Mouse (Mus musculus): Measurements from ENCODE around the gene Vmn1r188.
"Not testable (repeated sequence)": the region's sequence is repeated elsewhere in the genome, so short reads cannot be mapped to it uniquely, and the experiment has no call there.

The Vmn1r188 gene

DNA sequence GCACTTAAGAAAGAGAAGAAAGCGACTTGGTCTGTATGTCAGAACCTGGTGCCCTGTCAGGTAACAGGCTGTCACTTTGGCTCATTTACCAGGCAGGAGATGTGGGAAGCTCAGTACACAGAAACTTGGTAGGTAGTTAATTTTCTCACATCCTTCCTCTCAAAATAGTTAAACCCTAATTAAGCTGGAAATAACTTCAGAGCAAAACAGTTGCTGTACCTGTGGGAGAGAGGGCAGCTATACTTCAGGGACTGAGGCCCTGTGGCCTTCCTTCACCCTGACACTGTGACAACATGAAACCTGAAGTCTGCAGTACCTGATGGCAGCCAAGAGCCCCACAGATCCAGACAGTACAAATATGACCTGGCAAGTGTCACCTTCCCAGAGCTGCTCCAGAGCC lies at the start of gene Vmn1r188:
Gene Vmn1r188 (plus strand): TSS at position 301 of the 400 bp plus-strand sequence.
- not testable (repeated sequence) for DNase-seq (ENCODE audit: low spot score)

DNA sequence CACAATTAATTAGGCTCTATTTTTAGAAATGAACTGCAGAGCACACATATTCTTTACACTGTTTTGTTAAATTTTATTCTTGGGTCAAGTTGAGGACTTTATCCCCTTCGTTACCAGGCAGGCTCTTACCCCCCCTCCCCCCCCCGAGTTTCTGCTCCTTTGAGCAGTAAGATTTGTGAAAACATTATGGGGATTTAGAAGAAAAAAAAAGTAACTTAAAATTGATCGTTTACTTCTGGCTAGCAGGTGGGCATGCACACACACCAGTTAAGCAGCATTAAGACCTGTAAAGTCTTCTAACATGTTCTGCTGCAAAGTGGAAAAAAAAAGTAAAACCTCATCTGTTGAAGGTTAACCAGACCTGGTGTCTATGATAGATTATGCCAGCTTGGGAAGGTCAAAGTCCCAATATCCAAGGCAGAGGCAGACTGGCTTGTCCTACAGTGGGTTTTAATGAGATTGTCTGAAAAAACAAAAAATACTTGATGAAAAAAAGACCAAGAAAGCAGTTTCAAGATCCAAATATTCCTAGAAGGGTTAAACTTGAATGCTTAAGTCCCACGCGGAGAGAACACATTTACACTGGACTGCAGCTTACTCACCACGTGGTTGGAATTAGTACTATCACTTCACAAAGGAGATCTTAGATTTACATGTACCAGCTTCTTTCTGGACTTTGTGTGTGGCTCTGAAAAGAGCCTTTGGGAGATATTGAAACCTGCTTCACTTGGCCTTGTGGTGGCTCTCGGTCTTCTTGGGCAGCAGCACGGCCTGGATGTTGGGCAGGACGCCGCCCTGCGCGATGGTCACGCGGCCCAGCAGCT lies 49.6 kb upstream of the Vmn1r188 start:
- DNase-seq (ENCODE audit: low spot score) = no peak

DNA sequence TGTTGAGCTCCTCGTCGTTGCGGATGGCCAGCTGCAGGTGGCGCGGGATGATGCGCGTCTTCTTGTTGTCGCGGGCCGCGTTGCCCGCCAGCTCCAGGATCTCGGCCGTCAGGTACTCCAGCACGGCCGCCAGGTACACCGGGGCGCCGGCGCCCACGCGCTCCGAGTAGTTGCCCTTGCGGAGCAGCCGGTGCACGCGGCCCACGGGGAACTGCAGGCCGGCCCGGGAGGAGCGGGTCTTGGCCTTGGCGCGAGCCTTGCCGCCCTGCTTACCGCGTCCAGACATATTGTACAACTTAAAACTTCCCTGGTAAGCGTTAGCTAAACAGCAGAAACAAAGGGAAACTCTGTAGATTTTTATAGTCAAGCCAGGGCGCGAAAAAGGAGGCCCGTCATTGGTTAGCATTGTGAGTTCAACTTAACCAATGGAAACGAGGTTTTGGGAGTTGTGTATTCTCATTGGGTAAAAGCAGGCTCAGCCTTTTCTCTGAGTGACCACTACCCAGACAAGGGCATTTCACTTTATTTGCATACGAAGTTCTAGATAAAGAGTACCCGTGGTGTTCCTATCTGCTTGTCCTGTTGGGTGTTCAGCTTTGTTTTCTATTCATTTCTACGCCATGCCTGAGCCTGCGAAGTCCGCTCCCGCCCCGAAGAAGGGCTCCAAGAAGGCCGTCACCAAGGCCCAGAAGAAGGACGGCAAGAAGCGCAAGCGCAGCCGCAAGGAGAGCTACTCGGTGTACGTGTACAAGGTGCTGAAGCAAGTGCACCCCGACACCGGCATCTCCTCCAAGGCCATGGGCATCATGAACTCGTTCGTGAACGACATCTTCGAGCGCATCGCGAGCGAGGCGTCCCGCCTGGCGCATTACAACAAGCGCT lies 48.7 kb upstream of the Vmn1r188 start, which contains the start of the genes Hist1h2ah and Hist1h2bk:
Gene Hist1h2ah (minus strand): TSS at position 302 of the 882 bp plus-strand sequence.
Gene Hist1h2bk (plus strand): TSS at position 604 of the 882 bp plus-strand sequence.
- DNase-seq (ENCODE audit: low spot score) = peak; percentile 94

DNA sequence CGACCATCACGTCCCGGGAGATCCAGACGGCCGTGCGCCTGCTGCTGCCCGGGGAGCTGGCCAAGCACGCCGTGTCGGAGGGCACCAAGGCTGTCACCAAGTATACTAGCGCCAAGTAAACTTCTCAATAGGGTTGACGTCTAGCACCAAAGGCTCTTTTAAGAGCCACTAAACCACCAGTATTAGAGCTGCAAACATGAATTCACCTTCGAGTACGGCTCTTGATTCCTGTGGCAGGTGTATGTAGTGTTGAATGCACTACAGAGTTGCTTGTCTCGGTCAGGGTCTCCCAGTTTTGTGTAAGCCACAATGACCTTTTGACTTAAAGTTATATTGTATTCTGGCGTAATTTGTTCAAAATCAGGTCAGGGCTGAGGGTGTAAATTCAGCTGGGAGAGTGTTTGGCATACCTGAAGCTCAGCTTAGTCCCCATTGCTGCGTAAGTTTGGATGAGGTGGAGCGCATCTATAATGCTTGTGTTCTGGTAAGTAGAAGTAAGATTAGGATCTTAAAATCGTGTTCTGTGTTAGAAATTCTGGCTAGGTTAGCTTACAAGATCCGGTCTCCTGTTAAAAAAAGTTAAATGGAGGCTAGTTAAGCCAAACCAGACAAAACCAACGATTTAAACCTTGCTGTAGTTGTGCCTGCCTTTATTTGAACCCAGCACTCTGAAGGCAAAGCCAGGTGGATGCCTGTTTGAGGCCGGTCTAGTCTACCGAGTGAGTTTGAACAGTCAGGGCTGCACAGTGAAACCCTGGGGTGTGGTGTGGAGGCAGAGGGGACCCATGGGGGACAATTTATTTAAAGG lies 47.9 kb upstream of the Vmn1r188 start:
- DNase-seq (ENCODE audit: low spot score) = no peak

DNA sequence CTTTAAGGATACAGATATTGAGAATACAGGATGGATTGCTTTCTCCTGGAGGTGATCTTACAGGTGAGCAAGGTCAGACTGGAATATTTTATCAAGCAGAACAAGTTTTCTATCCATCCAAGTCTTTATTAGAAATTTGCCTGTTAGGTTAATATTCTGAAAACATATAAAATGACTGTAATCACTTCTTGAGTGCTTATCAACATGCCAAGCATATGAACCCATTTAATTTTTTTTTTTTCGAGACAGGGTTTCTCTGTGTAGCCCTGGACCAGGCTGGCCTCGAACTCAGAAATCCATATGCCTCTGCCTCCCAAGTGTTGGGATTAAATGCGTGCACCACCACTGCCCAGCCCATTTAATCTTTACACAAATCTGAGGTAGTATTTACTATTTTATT lies 47.3 kb upstream of the Vmn1r188 start:
- DNase-seq (ENCODE audit: low spot score) = no peak

DNA sequence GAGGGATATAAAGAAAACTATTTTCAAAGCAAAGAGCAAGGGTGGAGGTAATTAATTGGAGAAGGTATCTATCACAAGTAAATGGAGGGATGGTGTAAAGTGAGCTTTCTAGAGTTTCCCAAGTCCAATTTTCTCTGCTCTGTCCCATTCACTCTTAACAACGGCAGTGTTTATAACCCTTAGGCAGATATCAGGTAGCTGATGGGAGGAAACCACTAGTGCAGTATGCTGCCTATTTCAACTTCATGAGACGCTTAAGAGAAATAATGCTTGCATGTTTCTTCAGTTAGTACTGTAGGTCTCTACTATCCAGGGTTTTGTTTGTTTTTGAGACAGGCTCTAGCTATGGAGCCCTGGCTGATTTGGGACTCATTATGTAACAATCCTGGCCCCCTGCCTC lies 46.8 kb upstream of the Vmn1r188 start:
- no peak for DNase-seq (ENCODE audit: low spot score)

DNA sequence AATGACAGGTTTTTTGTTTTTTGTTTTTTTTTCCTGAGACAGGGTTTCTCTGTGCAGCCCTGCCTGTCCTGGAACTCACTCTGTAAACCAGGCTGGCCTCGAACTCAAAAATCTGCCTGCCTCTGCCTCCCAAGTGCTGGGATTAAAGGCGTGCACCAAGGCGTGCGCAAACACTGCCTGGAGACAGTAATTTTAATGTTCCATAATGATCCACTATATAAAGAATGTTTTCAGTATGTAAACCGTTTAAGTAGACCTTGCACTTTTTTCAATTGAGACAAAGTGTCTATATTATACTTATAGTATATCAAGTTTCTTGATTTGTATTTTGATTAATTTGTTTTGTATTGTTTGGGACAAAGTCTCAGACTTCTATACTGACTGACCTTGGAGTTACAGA lies 44.9 kb upstream of the Vmn1r188 start:
- no peak for DNase-seq (ENCODE audit: low spot score)

DNA sequence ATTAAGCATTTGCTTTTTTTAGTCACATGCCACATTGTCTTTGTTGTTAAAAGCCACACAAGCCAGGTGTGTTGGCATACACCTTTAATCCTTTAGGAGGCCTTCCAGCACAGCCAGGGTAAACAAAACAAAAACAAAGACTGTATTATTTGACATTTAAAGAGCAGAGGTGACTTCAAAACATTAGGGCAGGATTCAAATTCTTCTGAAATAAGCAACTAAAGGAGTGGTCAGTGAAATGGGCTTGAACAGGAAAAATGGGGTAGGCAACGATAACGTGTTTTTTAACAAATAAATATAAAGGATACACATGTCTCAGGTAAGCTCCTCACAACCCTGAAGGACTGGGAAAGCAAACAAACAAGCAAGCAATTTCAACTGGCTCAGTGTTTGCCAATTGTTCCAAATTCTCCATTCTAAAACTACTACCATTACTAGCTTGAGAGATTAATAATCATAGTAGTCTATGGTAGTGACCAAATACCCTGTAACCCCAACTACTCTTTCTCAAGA lies 44.2 kb upstream of the Vmn1r188 start:
- no peak for DNase-seq (ENCODE audit: low spot score)

DNA sequence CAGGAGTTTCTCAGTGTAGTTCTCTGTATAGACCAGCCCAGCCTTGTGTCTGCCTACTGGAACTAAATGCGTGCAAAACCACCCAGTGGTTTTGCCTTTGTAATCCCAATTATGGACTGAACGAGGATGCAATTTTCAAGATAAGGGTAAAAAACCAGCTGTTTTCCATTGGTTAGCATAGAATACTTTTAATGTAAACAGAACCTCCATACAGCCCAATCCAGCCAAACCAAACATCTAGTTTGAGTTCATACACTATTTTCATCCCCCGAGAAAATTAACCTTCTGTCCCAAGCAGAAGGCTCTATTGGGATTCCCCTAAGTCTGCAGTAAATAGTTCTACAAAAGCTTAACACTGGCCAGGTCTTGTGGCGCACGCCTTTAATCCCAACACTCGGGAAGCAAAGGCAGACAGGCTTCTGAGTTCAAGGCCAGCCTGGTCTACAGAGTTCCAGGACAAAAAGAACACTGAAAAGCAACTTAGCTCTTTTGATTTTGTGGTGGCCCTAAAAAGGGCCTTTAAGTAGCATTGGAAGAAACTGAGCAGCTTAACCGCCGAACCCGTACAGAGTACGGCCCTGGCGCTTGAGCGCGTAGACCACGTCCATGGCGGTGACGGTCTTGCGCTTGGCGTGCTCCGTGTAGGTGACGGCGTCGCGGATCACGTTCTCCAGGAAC lies 43.6 kb upstream of the Vmn1r188 start:
- no peak for DNase-seq (ENCODE audit: low spot score)

DNA sequence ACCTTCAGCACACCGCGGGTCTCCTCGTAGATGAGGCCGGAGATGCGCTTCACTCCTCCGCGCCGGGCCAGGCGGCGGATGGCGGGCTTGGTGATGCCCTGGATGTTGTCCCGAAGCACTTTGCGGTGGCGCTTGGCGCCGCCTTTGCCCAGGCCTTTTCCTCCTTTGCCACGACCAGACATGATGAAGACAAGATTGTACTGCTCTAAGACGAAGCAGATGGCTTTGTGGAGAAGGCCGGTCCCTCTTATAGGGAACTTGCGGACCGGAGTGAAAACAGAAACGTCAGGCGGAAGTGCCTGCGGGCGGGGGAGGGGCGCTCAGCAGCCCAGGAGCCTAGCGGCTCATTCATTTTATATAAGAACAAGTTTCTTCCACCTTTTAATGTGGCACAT lies 43.1 kb upstream of the Vmn1r188 start, which contains the start of gene Hist1h4i:
Gene Hist1h4i (minus strand): TSS at position 221 of the 395 bp plus-strand sequence.
- DNase-seq (ENCODE audit: low spot score) = peak; percentile 95

DNA sequence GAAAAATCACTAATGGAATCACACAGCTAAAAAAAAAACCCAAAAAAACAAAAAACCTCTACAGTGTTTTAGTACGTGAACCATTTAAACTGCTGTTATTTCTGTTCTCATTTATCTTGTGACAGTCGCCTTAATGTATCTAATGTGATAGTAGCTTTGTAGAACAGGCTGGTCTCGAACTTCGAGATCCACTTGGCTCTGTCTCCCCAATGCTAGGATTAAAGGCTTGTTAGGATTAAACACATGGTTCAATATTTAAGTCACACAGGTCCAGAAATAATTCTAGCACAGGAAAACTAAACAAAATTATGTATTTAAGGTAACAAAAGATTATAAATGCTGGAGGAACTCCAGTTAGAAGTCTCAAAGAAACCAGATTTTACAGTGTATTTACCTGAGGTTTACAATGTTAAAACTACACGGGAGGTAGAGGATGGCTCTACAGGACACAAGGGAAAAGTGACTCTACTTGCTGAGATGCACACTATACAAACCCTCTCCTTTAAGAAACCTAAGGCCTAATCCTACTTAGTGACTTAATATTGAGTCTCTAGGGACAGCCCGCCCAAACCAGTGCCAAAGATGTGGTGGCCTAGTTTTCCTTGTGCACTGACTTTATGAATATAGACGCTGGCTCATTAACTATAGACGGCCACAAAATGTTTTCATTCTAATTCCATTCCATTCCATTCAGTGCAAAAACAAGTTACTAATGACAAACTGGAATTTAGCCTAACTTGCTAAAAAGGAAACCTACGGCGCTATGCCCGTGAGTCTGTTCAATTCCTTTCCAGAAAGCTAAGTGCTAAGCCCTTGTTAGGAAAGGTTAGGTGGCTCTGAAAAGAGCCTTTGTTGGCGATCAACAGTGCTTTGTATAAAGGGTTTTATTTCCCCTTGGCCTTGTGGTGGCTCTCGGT lies 42.3 kb upstream of the Vmn1r188 start:
- no peak for DNase-seq (ENCODE audit: low spot score)

DNA sequence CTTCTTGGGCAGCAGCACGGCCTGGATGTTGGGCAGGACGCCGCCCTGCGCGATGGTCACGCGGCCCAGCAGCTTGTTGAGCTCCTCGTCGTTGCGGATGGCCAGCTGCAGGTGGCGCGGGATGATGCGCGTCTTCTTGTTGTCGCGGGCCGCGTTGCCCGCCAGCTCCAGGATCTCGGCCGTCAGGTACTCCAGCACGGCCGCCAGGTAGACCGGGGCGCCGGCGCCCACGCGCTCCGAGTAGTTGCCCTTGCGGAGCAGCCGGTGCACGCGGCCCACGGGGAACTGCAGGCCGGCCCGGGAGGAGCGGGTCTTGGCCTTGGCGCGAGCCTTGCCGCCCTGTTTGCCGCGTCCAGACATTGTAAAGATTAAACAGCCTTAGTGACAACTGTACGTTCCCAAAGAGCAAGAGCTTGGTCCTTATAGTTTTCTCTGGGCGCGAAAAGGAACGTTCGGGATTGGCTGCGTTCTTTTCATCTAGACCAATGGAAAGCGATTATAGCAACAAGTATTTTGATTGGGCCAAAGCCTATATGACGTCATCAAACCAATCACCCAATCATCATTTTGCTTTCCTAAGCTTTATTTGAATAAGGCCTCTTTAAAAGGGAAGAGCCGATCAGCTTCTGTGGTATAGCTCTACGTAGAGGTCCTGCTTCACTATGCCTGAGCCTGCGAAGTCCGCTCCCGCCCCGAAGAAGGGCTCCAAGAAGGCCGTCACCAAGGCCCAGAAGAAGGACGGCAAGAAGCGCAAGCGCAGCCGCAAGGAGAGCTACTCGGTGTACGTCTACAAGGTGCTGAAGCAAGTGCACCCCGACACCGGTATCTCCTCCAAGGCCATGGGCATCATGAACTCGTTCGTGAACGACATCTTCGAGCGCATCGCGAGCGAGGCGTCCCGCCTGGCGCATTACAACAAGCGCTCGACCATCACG lies 41.4 kb upstream of the Vmn1r188 start, which contains the start of the genes Hist1h2ag and Hist1h2bj:
Gene Hist1h2ag (minus strand): TSS at position 377 of the 935 bp plus-strand sequence.
Gene Hist1h2bj (plus strand): TSS at position 647 of the 935 bp plus-strand sequence.
- DNase-seq (ENCODE audit: low spot score) = peak; percentile 97

DNA sequence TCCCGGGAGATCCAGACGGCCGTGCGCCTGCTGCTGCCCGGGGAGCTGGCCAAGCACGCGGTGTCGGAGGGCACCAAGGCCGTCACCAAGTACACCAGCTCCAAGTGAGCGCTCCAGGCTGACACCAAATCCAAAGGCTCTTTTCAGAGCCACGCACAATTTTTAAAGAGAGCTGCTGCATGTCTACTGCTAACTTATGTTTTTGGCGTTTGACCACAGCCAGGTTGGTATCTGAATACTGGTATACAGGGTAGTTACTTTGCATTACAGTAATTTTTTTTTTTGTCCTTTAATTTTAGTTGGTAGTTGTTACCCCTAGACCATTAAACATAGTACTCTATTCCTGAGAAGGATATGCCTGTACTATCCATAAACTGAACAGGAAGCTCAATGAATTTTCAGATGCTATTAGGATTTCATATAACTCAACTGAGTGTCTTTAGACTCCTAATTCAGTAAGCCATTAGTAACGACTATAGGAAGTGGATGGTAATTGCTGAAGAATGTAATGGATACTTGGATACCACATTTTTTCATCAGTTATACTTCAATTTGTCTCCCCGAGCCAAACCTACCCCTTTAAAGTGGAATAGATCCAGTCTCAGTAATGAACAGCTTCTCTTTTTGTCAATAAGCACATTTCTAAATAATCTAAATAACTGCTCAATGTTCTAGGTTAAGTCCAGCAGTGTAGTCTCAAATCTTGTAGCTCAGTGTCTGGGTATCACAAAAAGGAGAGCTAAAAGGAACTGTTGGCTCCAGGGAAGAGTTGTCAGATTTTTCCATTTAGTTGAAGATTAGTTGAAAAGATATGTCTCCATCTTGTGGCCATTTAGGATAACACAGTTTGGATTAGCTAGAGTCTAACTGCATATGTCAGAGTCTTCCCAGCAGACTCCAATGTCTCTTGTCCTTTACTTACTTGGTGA lies 40.5 kb upstream of the Vmn1r188 start:
- peak; percentile 57 for DNase-seq (ENCODE audit: low spot score)

DNA sequence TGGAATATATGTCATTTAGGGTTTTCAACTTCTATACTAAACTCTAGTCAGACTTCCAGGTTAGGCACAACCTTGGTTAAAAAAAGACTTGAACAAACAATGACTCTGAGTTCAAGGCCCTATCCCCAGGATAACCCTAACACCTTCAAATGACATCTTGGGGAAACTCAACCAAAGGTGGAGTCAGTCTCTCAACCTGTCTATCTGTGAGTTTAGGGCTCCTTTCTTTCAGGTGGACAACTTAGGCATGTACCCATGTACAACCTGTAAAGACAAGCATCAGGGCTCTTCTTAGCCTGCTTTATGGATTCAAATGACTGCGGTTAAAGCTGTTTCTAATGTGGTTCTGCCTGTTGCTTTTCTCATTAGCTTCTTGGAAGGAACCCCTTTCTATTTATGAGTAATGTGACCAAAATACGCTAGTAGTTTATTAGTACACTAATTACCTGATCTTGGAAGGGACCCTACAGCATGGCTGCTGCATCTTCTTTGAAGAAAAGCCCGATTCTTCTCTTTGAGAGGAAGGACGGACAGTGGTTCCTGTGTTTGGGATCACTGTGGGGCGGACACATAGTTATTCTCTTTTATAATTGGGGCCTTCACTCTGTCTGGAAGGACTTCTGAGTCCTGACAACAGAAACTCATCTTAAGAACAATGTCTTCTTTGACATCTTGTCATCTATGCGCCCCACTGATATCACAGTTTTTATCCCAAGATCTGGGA lies 39.6 kb upstream of the Vmn1r188 start:
- DNase-seq (ENCODE audit: low spot score) = no peak

DNA sequence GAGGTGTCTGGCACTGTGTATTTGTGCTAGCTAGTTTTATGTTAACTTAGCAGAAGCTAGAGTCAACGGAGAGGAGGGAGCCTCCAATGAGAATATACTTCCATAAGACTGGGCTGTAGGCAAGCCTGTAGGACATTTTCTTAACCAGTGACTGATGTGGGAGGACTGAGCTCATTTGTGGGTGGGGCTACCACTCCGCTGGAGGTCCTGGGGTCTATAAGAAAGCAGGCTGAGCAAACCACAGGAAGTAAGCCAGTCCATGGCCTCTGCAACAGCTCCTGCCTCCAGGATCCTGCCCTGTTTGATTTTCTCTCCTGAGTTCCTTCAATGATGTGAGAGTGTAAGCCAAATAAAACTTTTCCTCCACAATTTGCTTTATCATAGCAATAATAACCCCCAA lies 38.9 kb upstream of the Vmn1r188 start:
- DNase-seq (ENCODE audit: low spot score) = no peak

DNA sequence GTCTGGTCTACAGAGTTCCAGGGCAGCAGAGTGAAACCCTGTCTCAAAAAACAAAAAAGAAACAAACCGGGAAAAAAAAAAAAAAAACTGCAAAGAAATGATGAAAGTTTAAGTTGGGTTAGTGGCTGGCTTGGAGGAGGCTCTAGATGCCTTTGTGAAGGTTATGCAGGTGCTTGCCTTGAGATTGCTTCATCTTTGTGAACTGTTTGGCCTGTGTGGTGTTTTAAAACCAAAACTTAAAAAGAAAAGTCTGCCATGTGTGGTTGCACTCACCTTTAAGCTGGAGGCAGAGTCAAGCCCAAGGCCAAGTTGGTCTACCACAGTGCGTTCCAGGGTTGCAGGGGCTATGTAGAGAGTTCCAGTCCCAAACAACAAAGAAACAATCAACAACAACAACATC lies 35.2 kb upstream of the Vmn1r188 start:
- DNase-seq (ENCODE audit: low spot score) = no peak
